Mouse (Mus musculus) forebrain, embryonic 11.5 days (tissue): ENCODE results near the gene Galnt12. TPM values are rescaled to one million over a fixed set of nuclear protein-coding genes. Genes with fewer than 3 reads are reported as not detected.

ENCODE experiments used
- ATAC-seq: fragments of 200-750 bp; cut with Nextera tagmentation; replicated peaks from 2 replicates; pipeline ENCODE4 v1.8.0; 2017; ENCODE audit warnings: moderate TSS enrichment; ENCODE audit not compliant: low FRiP score
- DNase-seq: peaks from one replicate; pipeline ENCODE4 v3.0.0-alpha.2; 2017; ENCODE audit warnings: low spot score
- H3K27ac ChIP-seq: fragments of 300-500 bp; sonication (generic); 2 replicates; pipeline ENCODE4 v1.5.1; 2014; ENCODE audit warnings: low read depth, low read length
- H3K27me3 ChIP-seq: fragments of 300-500 bp; sonication (generic); 2 replicates; pipeline ENCODE4 v1.6.1; 2014; ENCODE audit warnings: mild to moderate bottlenecking, low read length, mixed read lengths; ENCODE audit not compliant: control insufficient read depth, insufficient read depth
- H3K36me3 ChIP-seq: fragments of 300-500 bp; sonication (generic); 2 replicates; pipeline ENCODE4 v1.6.1; 2014; ENCODE audit warnings: mild to moderate bottlenecking, low read length, moderate library complexity, mixed read lengths; ENCODE audit not compliant: control insufficient read depth, insufficient read depth
- H3K4me1 ChIP-seq: fragments of 300-500 bp; sonication (generic); replicated peaks from 2 replicates; pipeline ENCODE4 v1.6.1; 2014; ENCODE audit warnings: low read length, mixed read lengths; ENCODE audit not compliant: control insufficient read depth, insufficient read depth
- H3K4me2 ChIP-seq: fragments of 300-500 bp; sonication (generic); 2 replicates; pipeline ENCODE4 v1.6.1; 2014; ENCODE audit warnings: low read depth, mild to moderate bottlenecking, low read length, moderate library complexity, mixed read lengths; ENCODE audit not compliant: severe bottlenecking
- H3K4me3 ChIP-seq: fragments of 300-500 bp; sonication (generic); 2 replicates; pipeline ENCODE4 v1.5.1; 2014; ENCODE audit warnings: low read depth, low read length
- H3K9ac ChIP-seq: fragments of 300-500 bp; sonication (generic); 2 replicates; pipeline ENCODE4 v1.6.1; 2014; ENCODE audit warnings: low read length
- H3K9me3 ChIP-seq: fragments of 300-500 bp; sonication (generic); 2 replicates; pipeline ENCODE4 v1.6.1; 2016; ENCODE audit warnings: low read length, mixed read lengths; ENCODE audit not compliant: control insufficient read depth
- WGBS: fragments of 180-500 bp; shearing (Covaris S2); extraction: QIAGEN DNeasy Blood & Tissue Kit; methylation state at CpG from one replicate; pipeline ENCODE4 v1.1.7; 2014; 5-methylcytosine and 5-hydroxymethylcytosine counted together
- polyA plus RNA-seq: library from polyadenylated mRNA; unstranded; fragments of >200 nt; fragmentation: Nextera tagmentation; extraction: Ambion mirVana; gene quantifications from 2 replicates; pipeline ENCODE4 v1.2.1, GENCODE M21; 2014

The Galnt12 gene
- polyA plus RNA-seq, 1 experiment from 2014 or later, result 12.4 TPM

GRCm38 (mm10) chr4:47122051-47122706 lies 30.5 kb downstream of the Galnt12 start:
- DNase-seq (peak; percentile 72), ATAC-seq (no peak)
- H3K9ac ChIP-seq, result no peak overlapping the region
- no peaks in the 10 kb centered on the region for H3K27me3 ChIP-seq
- WGBS, result 70% methylated on average over 13 of the region's 13 CpGs
- no peak overlapping the region for H3K27ac ChIP-seq
- H3K36me3 ChIP-seq, result no peaks in the 10 kb centered on the region
- H3K4me1 ChIP-seq, result no peaks in the 10 kb centered on the region
- no peak overlapping the region for H3K4me3 ChIP-seq
- no peak overlapping the region for H3K4me2 ChIP-seq
- H3K9me3 ChIP-seq, result no peaks in the 10 kb centered on the region; the same call in 1 of the 2 replicates

DNA sequence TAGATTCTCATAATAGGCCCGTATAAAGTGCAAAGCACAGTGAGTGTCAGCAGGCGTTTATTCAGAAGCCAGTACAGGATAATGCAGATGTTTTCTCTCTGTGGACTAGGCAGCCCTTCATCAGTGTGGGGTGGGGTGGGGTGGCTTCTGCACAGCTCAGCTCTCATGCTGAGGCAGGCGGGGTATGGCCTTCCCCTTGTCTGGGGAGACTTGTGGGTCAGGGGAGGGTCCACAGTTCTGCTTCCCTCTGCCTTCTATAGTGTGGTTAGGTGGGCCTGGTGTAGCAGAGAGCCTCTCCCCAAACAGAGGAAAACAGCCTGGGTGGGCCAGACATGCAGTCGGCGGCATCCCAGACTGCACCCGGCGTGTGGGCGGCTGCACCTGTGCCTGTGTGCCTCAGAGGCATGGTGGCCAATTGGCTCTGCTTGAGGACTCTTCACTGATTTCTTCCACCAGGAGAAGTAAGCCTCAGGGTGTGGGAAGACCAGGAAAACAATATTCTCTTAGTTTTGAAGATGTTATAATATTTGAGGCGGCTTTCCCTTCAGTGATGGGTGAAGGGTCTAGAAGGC lies 32.5 kb downstream of the Galnt12 start:
- Histone ChIP-seq H3K9ac (no peak overlapping the region), H3K27me3 (no peaks in the 10 kb centered on the region), H3K9me3 (no peaks in the 10 kb centered on the region; the same call in 1 of the 2 replicates), H3K4me1 (no peaks in the 10 kb centered on the region), H3K36me3 (no peaks in the 10 kb centered on the region), H3K4me3 (no peak overlapping the region), H3K27ac (no peak overlapping the region), H3K4me2 (no peak overlapping the region)
- no peak for ATAC-seq
- no peak for DNase-seq
- WGBS, result 87% methylated on average over 9 of the region's 9 CpGs

- no peak for ATAC-seq
- no peak for DNase-seq
- H3K4me2 ChIP-seq, result no peak overlapping the region
Observed at GRCm38 (mm10) chr4:47128515-47128914, 36.8 kb downstream of the Galnt12 start.

GRCm38 (mm10) chr4:47129572-47129971 lies 37.9 kb downstream of the Galnt12 start:
- H3K4me3 ChIP-seq, result no peak overlapping the region
- no peaks in the 10 kb centered on the region for H3K27me3 ChIP-seq
- 55% methylated on average over 4 of the region's 4 CpGs for WGBS
- H3K36me3 ChIP-seq, result no peaks in the 10 kb centered on the region
- no peak overlapping the region for H3K4me2 ChIP-seq
- H3K27ac ChIP-seq, result no peak overlapping the region
- H3K4me1 ChIP-seq, result no peaks in the 10 kb centered on the region
- H3K9me3 ChIP-seq, result no peaks in the 10 kb centered on the region; the same call in 1 of the 2 replicates
- ATAC-seq (no peak), DNase-seq (no peak)
- no peak overlapping the region for H3K9ac ChIP-seq

More at GRCm38 (mm10) chr4:47128515-47128914, 36.8 kb downstream of the Galnt12 start:
- 82% methylated on average over 7 of the region's 7 CpGs for WGBS
- H3K4me1 ChIP-seq, result no peaks in the 10 kb centered on the region
- no peaks in the 10 kb centered on the region for H3K27me3 ChIP-seq
- H3K9me3 ChIP-seq, result no peaks in the 10 kb centered on the region; the same call in 1 of the 2 replicates
- no peak overlapping the region for H3K4me3 ChIP-seq
- no peak overlapping the region for H3K27ac ChIP-seq
- no peak overlapping the region for H3K9ac ChIP-seq
- H3K36me3 ChIP-seq, result no peaks in the 10 kb centered on the region

DNA sequence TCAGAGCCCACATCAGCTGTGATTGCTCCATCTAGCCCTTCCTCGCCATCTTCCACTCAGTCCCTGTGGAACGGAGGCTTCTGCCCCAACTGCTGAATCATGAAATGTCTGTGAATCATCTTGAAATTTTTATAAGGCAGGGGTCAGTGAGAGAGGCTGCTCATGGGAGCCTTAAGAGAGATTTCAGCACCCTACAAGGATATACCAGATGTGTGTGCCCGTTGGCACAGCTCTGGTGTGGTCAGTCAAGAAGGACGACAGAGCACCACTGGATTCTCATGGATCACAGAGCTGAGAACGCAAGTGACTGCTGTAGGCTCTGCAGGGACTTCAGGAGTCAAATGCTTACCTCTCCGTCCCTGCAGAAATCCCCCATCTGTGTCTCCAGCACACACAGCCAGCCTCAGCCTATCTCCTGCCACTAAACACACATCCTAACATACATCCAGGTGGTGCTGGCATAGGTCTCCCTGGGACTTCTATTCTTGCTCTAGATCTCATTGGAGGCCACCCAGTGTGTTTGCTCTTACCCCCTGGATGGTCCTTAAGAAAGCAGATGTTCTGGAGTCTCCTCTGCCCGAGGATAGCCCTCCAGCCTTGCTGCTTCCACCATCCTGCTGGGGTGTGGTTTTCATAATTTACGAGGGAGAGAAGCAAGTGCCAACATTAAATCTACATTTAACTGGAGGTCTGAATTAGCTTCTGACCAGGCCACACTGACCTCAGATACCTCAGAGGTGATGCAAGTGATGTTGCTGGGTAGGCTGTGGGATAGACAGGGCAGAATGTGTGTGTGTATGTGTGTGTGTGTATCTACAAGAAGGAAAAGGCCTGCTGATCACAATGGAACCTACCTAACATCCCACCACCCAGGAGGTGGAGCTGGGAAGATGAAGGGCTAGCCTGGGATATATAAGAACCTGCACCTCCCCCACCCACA lies 38.7 kb downstream of the Galnt12 start:
- H3K4me2 ChIP-seq, result no peak overlapping the region
- no peak overlapping the region for H3K27ac ChIP-seq
- no peaks in the 10 kb centered on the region; the same call in 1 of the 2 replicates for H3K9me3 ChIP-seq
- H3K4me3 ChIP-seq, result no peak overlapping the region
- H3K9ac ChIP-seq, result no peak overlapping the region
- DNase-seq (no peak), ATAC-seq (no peak)
- H3K4me1 ChIP-seq, result no peaks in the 10 kb centered on the region
- no peaks in the 10 kb centered on the region for H3K36me3 ChIP-seq
- no peaks in the 10 kb centered on the region for H3K27me3 ChIP-seq
- WGBS, result 87% methylated on average over 8 of the region's 8 CpGs

DNA sequence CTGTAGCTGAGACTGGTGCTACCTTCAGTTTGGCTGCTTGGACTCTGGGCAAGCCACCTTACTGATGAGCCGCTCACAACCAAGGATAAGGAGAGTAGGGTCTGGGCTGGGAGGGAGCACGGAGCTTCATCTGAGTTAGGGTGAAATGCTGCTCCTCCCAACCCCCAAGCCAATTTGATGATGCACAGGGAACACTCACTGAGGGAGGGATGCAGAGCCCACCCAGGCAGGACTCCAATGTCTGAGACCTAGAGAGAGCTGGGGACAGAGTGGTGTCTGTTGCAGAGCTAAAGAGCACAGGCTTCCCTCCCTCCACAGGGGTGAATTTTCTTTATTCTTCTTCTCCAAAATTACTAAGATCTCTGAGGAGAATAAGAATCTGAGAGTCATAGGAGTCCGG lies 40.2 kb downstream of the Galnt12 start:
- no peak overlapping the region for H3K27ac ChIP-seq
- 84% methylated on average over 3 of the region's 3 CpGs for WGBS
- no peak for ATAC-seq

DNA sequence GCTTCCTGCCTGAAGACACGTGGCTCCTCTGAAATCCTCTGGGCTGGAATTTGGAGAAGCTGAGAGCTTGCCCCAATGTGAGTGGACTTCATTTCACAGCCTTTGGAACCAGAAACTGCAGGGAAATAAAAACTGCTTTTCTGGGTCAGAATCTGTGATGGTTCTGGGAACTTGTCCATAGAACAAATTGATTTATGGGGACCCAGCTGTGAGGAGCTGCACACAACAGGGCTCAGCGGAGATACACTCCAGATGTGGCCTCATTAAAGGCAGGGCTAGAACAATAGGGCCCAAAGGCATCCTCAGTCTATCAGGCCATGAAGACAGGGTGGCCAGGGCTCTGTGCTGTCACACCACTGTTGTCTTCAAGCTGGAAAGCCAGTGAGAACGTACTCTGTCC lies 40.7 kb downstream of the Galnt12 start:
- Histone ChIP-seq H3K4me1 (no peaks in the 10 kb centered on the region), H3K4me3 (no peak overlapping the region), H3K9ac (no peak overlapping the region), H3K27ac (no peak overlapping the region), H3K4me2 (no peak overlapping the region), H3K36me3 (no peaks in the 10 kb centered on the region), H3K9me3 (no peaks in the 10 kb centered on the region), H3K27me3 (no peaks in the 10 kb centered on the region)
- ATAC-seq, result no peak
- WGBS, result 61% methylated on average over 3 of the region's 3 CpGs
- DNase-seq, result no peak

More for the DNA sequence above, 40.2 kb downstream of the Galnt12 start:
- Histone ChIP-seq H3K9ac (no peak overlapping the region), H3K9me3 (no peaks in the 10 kb centered on the region; the same call in 1 of the 2 replicates), H3K4me3 (no peak overlapping the region), H3K4me1 (no peaks in the 10 kb centered on the region), H3K27me3 (no peaks in the 10 kb centered on the region), H3K36me3 (no peaks in the 10 kb centered on the region), H3K4me2 (no peak overlapping the region)
- DNase-seq, result no peak

DNA sequence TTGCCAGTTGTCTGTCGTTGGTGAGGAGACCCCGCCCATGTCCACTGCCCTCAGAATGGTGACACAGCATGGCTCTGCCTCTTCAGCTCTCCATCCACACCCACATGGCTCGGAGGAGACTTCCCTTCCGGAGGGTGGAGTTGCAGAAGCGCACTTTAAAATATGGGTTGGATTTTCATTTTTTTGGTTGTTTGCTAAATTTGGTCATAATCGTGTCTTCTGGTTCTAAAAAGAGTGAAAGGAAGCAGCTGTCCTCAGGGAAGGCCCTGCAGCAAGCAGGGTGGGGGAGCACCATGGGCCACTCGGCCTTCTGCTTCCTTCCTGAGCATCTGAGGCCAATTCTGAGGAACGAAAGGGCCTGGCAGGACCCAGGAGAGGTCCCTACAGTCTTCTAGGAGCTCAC lies 45.0 kb downstream of the Galnt12 start:
- no peak overlapping the region for H3K27ac ChIP-seq
- ATAC-seq, result no peak
- 82% methylated on average over 8 of the region's 8 CpGs for WGBS

More for the DNA sequence above, 45.0 kb downstream of the Galnt12 start:
- H3K27me3 ChIP-seq, result no peaks in the 10 kb centered on the region
- H3K9me3 ChIP-seq, result no peaks in the 10 kb centered on the region
- DNase-seq, result no peak
- H3K4me3 ChIP-seq, result no peak overlapping the region
- no peak overlapping the region for H3K4me2 ChIP-seq
- no peaks in the 10 kb centered on the region; the same call in 1 of the 2 replicates for H3K4me1 ChIP-seq
- H3K36me3 ChIP-seq, result no peaks in the 10 kb centered on the region
- H3K9ac ChIP-seq, result no peak overlapping the region
